Mouse (Mus musculus): Measurements from ENCODE around the gene Myf6.

Myf6 gene

DNA sequence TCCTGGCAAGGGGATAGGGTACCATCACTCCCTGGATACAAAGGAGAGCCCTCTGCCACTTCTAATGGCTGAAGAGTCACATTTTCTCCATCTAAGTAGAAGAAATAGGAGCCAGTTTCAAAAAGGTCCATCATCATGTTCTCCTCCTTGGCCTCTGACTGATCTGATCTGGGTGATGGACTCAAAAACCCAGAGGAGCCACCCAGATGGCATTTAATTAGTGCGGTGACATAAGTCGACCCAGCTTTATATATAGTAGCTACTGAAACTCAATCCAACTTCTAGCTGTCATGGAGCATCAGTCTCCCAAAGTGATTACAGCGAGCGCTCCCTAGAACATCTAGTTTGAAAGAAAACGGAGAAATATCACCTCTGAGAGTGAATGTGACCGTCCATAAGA is at the start of gene Myf6:
Gene Myf6, minus strand, starts transcription at position 170 of the 400 bp plus-strand sequence.
- no peak for DNase-seq

DNA sequence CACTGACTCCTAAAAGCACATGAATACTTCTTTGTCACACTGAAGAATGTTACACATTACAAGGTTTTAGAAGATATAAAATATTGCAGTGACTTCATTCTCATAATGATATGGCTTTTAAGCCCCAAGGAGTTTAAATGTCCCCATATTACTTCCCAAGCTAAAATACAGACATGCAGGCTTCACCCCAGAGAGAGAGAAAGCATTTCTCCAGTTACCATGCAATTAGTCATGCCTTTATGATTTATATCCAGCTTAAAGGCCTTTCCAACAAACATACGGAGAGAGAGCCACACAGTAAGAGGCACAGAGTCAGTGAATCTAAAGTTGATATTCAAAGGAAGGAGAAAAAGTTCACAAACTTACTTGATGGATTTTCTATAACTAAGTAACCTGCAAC is 48.5 kb upstream of the Myf6 start:
- no peak for DNase-seq

DNA sequence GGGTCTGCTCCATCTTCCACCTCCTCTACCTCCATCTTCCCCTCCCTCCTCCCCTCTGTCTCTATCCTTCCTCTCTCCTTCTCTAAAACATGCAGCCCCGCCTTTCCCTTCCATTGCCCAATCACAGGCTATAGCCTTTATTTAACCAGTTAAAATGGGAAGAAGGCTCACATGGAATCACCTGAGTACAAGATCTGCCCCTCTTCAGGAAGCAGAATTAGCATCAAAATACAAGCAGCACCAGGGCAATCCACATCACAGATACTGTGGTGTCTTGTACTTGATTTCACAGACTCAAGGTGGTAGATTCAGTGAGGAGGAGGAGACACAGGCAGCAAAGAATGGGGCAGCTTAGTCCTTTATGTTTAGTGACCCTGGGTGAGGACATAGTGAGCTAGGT is 34.2 kb upstream of the Myf6 start:
- no peak for DNase-seq

DNA sequence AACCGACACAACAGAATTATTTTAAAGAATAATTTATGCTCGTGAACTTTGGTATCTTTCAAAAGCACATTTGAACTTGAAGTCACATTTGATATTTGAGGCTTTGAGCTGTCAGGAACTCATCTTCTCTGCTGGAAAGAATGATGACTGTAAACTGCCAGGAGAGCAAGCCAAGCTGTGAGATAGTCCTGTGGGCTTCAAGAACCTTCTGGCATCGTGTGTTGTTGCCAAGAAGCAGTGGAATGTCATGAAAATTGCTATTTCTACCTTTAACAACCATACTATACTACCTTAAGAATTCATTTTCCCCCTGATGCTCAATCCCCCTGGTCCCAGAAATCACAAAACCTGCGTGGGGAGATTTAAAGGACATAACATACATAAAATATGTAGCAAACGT is 24.7 kb upstream of the Myf6 start:
- DNase-seq = no peak

DNA sequence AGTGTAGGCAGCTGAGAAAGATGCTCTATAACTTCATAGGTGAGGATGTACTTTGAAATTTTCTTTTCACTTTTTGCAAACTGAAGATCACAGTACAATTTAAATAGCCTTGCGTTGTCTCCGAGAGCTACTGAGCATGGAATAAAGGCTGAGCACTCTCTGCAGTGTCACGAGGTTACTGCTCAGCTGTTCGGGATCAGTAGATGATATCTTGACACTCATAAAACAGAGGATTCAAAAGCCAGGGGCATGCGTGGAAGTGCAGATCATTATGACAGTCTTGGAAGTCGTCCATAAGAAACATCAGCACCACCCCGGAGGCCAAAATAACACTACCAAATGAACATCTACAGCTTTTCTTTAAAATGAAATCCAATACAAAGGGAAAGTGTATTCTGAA is 22.1 kb upstream of the Myf6 start:
- DNase-seq = no peak

DNA sequence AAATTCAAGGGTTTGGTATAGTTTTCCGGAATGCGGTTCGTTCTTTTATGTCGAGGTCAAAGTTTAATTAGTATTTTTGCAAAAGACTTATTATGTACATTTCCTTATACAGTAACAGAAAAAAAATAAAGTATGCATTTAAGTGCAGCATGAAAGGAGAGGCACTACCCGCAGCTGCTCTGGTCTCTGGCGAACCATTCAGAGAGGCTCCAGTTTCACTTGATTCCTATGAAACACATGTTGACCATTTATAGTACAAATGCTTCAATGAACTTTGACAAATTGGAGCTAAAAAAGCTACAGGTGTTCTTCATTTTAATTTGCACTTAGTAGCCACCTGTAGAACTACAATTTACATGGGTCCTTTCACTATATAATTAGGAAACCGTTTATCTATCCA is 20.2 kb upstream of the Myf6 start:
- no peak for DNase-seq

DNA sequence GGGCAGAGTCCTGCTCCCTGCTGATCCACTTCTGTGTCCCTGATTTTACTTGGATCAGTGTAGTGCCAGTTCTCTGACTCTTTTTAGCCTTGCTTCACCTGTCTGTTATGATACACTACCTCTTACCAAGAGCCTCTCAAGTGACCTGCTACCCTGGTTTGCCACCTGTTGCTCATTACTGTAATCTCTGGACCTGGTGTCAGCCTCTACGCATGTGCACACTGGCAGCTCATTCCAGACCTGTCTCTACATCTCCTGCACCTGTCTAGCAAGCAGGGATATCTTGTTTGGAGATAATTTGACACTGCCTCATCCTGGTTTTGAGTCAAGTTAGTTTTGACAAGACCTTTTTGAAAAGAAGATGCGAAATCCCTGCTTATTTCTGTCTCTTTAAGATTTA is 11.9 kb upstream of the Myf6 start:
- DNase-seq = no peak

DNA sequence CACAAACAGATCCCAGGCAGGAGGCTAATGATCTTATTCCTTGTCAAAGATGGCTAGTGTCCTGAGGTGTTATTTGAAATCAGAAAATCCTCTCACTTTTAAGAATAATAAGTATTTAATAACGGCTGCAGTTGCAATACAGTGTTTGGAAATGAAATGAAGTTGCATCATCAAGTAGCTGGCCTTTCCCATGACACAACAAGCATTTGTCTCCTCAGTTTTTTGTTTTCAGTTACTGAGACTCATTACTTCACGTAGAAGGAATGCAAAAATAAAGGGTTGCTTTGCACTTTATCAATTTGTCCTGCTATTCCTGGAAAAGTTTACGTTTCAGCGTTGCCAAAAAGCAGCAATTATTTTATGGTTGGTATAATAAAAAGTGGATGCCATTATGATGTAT is 8.9 kb upstream of the Myf6 start:
- no peak for DNase-seq

DNA sequence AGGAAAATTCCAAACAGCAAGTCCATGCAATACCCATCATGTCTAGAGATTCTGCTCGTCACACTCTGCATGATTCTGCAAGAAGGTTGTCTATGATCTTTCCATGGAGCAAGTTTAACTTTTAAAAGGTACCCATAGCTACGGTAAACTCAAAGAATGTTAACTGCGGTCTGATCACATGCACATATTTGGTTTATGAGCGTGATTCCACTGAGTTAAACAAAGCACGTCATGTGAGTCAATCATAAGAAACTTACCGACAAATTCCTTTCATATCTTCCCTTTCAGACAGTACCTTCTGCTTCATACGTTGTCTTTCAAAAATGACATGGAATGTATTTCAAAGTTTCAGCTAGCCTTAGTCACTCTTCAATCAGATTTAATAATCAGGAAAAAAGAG is 7.7 kb upstream of the Myf6 start:
- no peak for DNase-seq

DNA sequence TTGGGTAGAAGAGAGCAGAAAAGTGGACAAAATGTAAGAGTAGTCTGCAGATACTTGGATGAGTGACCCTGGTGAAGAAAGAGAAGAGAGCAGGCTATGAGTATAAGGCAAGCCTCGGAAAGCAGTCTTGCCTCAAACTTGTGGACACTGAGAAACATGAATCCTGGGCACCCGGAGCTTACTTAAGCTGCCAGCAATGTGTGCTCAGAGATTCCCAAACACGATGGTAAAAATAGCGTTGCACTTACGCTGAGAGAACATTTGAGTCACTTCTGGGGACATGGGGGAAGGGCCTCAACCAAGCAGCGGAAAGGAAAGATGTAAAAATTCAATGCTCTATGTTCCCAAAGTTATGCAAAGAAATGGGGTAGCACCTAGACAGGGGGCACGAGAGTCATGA is 5.1 kb upstream of the Myf6 start:
- DNase-seq = no peak

DNA sequence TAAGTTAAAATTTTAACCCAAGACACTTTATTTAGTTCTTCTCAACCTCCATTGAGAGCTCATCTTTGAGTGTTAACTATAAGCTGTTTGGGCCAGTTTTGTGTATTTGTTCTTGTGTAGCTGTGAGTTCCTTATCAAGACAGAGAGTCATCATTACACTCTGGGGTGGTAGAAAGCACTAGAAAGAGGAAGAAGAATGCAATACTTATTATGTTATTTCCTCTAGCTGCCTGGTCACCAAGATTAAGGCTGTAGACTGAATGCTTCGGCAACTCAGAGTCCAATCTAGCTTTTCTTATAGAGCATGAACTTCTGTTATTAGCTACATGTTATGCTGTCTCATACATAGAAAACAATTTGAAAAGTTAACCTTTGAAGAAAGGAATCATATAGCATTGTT is 1.9 kb upstream of the Myf6 start:
- no peak for DNase-seq

DNA sequence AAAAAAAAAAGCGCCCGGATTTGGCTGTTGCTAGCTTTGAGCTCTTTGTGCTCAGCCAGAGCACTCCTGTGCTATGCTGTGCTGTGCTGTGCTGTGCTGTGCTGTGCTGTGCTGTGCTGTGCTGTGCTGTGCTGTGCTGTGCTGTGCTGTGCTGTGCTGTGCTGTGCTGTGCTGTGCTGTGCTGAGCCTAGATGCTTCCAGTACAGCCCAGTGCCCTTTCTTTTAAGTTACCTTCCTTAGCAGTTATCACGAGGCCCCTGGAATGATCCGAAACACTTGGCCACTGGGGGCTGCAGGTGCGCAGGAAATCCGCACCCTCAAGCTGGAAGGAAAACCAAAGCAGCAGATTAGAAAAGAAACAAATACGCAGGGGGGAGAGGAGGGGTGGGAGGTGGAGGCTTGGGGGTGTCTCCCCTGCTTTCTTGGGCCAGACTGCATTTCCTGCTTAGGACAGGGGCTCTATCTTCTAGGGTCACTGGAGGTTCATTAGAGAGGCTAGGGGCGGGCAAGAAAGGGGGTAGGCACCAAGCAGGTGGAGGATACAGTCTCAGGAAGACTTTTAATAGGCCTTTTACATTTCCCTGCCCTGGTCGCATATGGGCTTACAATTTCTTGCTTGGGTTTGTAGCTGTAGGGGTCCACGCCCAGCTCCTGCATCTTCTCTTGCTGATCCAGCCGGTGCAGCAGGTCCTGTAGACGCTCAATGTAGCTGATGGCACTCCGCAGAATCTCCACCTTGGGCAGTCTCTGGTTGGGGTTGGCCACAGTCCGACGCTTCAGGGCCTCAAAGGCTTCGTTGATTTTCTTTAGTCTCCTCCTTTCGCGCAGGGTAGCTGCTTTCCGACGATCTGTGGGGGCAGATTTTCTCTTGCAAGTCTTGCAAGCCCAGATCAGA is 710 bp downstream of the Myf6 start:
- no peak for DNase-seq

DNA sequence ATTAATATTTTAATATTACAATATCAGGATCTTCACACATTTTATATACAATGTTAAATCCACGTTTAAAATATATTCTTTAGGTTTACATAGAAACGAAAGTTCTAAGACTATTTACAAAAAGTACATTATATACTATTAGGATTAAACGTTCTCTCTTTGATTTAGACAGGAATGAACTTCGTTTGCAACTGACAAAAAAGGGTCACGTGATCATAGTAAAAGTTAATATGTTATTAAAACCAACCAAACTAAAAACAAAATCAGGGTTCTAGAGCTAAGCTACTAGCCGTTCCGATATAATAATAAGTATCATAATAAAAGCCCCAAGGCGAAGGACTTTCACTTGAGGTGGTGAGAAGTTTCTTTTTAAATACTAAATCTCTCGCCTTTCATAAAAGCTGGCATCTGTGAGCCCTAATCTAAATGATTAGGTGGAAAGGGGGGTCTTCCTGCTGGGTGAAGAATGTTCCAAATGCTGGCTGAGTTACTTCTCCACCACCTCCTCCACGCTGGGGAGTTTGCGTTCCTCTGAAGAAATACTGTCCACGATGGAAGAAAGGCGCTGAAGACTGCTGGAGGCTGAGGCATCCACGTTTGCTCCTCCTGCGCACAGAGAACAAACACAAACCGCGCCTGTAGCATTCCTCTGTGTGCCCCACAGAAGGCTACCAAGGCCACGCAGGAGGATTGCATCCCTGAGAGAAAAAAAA is 1.5 kb downstream of the Myf6 start:
- DNase-seq = peak; percentile 11

DNA sequence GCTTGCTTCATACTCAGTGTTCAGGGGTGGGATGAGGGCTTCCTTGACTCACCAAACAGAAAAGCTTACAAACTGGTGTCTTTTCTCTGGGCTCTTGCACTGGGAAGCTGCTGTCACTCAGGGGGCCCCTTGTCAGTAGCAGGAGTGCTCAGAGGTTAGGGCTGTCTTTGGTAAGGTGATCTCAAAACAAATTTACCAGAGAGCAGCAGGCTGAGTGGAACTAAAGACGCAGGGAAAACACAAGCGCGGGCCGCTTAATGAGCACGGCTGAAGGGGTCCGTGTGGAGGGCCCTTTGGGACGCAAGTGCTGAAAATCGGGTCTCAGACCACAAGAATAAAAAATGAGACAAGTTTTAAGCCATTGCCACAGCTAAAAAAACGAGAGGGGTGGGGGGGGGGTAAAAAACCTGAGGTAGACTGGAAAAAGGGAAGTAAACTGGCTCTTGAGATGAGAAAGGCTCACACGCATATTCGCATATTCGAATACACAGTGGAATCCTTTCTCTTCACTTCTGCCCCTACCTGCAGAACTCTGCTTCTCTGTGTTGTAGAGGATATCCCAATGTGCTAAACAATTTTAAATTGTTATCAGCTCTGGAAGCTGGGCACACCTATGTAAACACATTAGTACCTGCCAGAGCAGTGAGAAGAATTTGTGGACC is 5.8 kb downstream of the Myf6 start:
- DNase-seq = no peak

DNA sequence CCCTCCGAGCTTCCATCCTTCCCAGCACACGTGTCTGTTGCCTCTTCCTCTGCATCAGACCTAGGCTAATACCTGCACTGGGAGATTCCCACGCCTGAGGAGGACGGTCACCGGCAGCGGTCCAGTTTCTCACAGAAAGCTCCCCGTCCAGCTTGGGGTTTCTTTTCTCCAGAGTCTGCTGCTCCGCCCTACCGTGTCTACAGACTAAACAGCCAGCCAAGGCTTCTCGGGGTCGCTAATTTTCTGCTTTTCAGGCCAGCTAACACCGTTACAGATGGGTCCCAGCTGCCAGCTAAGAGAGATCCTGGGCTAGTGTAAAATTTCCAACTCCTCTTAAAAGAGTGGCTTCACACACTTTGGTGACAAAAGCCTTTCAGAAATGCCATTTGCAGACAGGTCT is 7.8 kb downstream of the Myf6 start:
- no peak for DNase-seq

DNA sequence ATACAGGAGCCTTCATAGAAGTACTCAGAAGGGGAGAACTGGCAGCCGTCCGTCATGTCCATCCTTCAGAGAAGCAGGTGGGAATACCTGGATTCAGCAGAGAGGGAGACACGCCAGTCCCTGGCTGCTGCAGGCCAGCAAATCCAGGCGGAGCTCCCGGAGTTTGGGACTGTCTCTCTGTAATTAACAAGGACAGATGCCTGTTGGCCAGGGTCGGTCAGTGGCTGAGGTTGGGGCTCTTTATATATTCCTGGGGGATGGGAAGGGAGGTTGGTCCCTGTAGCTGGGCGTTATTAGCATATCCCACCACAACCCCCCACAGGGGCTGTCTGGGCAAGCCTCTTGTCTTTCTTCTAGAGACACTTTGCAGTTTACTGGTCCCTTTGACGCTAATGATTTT is 8.7 kb downstream of the Myf6 start, which contains the start of gene Myf5:
Gene Myf5, minus strand, starts transcription at position 265 of the 400 bp plus-strand sequence.
- no peak for DNase-seq

DNA sequence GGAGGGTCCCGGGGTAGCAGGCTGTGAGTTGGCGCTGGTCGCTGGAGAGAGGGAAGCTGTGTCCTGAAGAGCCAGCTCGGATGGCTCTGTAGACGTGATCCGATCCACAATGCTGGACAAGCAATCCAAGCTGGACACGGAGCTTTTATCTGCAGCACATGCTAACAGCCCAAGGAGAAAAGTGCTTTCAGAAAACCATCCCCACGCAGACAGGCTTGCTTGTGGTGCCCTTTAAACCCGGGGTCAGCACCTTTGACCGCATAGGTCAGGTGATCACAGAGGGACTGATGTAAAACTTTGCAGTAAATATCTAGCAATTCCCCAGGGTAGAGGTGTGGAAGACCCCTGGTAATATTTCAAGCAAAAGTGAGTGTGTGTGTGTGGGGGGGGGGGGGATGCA is 10.5 kb downstream of the Myf6 start:
- no peak for DNase-seq

DNA sequence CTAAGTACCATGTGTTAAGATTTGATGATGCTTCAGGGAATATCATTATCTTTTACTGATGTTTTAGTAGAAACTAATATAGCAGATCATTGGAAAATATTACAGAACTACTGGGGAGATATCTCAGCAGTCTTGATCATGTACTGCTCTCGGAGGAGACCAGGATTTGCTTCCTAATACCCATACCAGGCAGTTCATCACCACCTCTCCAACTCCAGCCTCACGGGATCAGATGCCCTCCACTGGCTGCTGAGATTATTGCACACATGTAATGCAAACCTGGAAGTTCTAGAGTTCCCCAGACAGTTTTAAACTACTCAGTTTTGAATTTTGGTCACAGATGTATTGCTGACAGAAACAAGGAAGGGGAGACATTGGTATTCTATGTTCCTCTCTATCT is 21.0 kb downstream of the Myf6 start:
- no peak for DNase-seq

DNA sequence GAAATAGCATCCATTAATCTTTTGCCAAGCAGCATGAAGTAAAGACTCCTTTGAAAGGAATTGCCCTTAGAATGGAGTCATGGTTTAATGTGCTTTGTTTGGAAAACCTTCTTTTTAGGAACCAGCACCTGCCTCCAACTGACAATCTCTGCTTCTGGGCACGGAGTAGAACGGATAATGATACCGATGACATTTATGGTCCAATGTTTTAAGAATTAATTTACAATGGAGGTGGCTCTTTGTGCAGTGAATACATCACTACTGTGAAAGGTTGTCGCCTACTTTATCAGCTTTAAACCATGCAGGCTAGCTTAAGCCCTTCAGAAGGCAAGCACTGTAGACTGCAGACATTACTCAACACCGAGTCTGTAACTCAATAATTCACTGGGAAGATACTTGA is 22.8 kb downstream of the Myf6 start:
- no peak for DNase-seq

DNA sequence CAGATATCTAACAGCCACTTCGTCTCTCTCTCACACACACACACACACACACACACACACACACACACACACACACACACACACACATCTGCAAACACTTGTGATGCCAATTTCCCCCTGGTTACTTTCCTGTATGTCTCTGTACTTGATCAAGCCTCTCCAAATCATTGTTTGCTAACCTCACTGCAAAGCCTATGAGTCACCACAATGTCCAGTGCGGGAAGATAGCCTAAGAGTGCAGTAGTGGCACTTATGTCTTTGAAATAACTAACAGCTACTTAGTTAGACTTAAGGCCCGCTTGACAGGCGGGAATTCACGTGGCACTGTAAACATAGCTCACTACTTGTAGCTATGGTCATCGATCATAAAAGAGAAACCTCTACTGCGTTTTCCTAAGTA is 26.7 kb downstream of the Myf6 start:
- no peak for DNase-seq

DNA sequence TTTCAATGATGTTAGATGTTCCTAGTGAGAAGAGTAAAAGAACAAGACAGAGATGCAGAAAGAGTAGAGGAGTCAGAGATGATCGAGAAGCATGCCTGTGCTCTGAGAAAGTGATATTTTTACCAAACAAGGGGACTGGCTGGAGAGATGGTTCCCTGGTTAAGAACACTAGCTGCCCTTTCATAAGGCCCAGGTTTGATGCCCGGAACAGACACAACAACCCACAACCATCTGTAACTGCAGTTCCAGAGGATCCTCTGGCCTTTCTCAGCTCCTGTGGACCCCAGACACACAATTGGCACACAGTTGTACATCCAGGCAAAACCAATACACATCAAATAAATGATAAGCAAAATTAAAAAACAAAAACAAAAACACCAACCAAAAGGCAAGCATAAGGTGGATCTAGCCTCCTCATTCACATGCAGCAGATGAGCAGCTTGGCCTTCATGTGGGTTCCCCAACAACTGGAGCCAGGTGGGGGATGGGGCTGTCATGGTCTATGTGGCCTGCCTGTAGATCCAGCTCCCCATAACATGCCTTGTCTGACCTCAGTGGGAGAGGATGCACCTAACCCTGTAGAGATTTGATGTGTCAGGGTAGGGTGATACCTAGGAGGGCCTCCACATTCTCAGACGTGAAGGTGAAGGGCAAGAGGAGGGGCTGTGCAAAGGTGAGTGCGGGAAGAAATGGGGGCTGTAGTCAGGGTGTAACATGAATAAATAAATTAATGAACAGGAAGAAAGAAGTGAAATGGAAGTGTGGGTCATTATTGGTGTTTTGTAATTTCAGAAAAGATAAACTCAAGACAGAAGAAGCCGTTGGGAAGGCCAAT is 44.8 kb downstream of the Myf6 start:
- no peak for DNase-seq
